8 mouse cellular contexts compared by ENCODE assay signal in genomic region chr6:85477366-85477917, GRCm38 (mm10). TPM values are rescaled to one million over a fixed set of nuclear protein-coding genes. Genes with fewer than 3 reads are reported as not detected.
DNase-seq lines count a peak whose midpoint lies in the region; ATAC-seq and TF ChIP-seq lines count a peak whose summit lies in the region.
"Had no signal": no experiment of that assay in that cellular context is flagged by ENCODE, and none has a peak within 500 bp of the region (broad histone marks: within the 10 kb centered on the region; RNA-seq: fewer than 3 reads in every experiment).

No protein-coding gene starts in this region.

- no peak overlapping the region for H3K27ac ChIP-seq in layer of hippocampus, adult 2 months
- no peak overlapping the region for H3K27ac ChIP-seq in forebrain, embryonic 13.5 days
- H3K27ac ChIP-seq in midbrain, embryonic 11.5 days (ENCODE audit: low read depth, low read length): no peak overlapping the region

- 0 out of 2 replicates have a peak, but pooled peaks have one; percentile 16 for ATAC-seq in forebrain, embryonic 13.5 days
- peak; percentile 27; the same call in 1 of the 2 replicates for ATAC-seq in midbrain, embryonic 11.5 days (ENCODE audit: low FRiP score)

- TF ChIP-seq CTCF in layer of hippocampus, adult 2 months (conservative IDR thresholded peaks at IDR 0.05): peak; percentile 79

- no peaks in the 10 kb centered on the region for H3K4me1 ChIP-seq in forebrain, embryonic 13.5 days
- H3K4me1 ChIP-seq in midbrain, embryonic 11.5 days (ENCODE audit: control insufficient read depth, insufficient read depth, low read length): no peaks in the 10 kb centered on the region

- H3K4me2 ChIP-seq in forebrain, embryonic 13.5 days: no peak overlapping the region
- H3K4me2 ChIP-seq in midbrain, embryonic 11.5 days: no peak overlapping the region

- no peaks in the 10 kb centered on the region for H3K9me3 ChIP-seq in forebrain, embryonic 13.5 days (replicated peaks)
- no peaks in the 10 kb centered on the region for H3K9me3 ChIP-seq in midbrain, embryonic 11.5 days (ENCODE audit: control insufficient read depth, low read length)

- WGBS in forebrain, embryonic 13.5 days: 42% methylated on average over 10 of the region's 10 CpGs
- WGBS in midbrain, embryonic 11.5 days: 42% methylated on average over 10 of the region's 10 CpGs

- H3K4me3 ChIP-seq in layer of hippocampus, adult 2 months: no peak overlapping the region
- H3K4me3 ChIP-seq in forebrain, embryonic 13.5 days: no peak overlapping the region
- no peak overlapping the region for H3K4me3 ChIP-seq in midbrain, embryonic 11.5 days (ENCODE audit: low read depth, low read length)

- peaks cover 19% of the 10 kb centered on the region; the same call in 1 of the 2 replicates for H3K27me3 ChIP-seq in forebrain, embryonic 13.5 days
- H3K27me3 ChIP-seq in midbrain, embryonic 11.5 days (ENCODE audit: control insufficient read depth, insufficient read depth, low read length): no peaks in the 10 kb centered on the region; the same call in 1 of the 2 replicates

- no peaks in the 10 kb centered on the region; the same call in 1 of the 2 replicates for H3K36me3 ChIP-seq in forebrain, embryonic 13.5 days (ENCODE audit: poor library complexity, severe bottlenecking)
- no peaks in the 10 kb centered on the region for H3K36me3 ChIP-seq in midbrain, embryonic 11.5 days (ENCODE audit: control insufficient read depth, insufficient read depth, low read length)

- no peak for DNase-seq in layer of hippocampus, adult 2 months (ENCODE audit: low spot score in 2 of 2)
- DNase-seq in layer of hippocampus, adult 9-10 months (ENCODE audit: low spot score): no peak
- peak; percentile 87 for DNase-seq in ZHBTc4 (ENCODE audit: low read depth, low spot score)
- DNase-seq in midbrain, embryonic 11.5 days (ENCODE audit: low spot score, missing footprints): peak; percentile 92
- no peak for DNase-seq in right cerebral cortex, adult 2 months (ENCODE audit: low spot score in 2 of 2)
- no peak for DNase-seq in ovary, postnatal 36 days (ENCODE audit: low spot score)

- H3K9ac ChIP-seq in forebrain, embryonic 13.5 days: no peak overlapping the region
- H3K9ac ChIP-seq in midbrain, embryonic 11.5 days (ENCODE audit: low read length): no peak overlapping the region

RNA-seq across cellular contexts. Expression of gene Fbxo41, which starts 25.4 kb away (rescaled TPM):
- total RNA-seq in layer of hippocampus, adult 2 months (2021): 10 to 100 TPM; 84.7 to 90.8 TPM
- polyA plus RNA-seq in forebrain, embryonic 13.5 days (2015; fragmentation: Nextera tagmentation; extraction: Ambion mirVana): 2.7 and 3.2 TPM in 2 replicates
- 0.79 and 1.1 TPM in 2 replicates for polyA plus RNA-seq in midbrain, embryonic 11.5 days (2014; fragmentation: Nextera tagmentation; extraction: Ambion mirVana)
- total RNA-seq: heart, postnatal 10 days had no signal

RNA-seq across cellular contexts. Expression of gene Pradc1, which starts 25.7 kb away (rescaled TPM):
- 10 to 100 TPM; 13.1 to 18.2 TPM for total RNA-seq in layer of hippocampus, adult 2 months (2021)
- polyA plus RNA-seq in forebrain, embryonic 13.5 days (2015; fragmentation: Nextera tagmentation; extraction: Ambion mirVana): 32.4 and 33.9 TPM in 2 replicates
- 24.6 and 29.4 TPM in 2 replicates for polyA plus RNA-seq in midbrain, embryonic 11.5 days (2014; fragmentation: Nextera tagmentation; extraction: Ambion mirVana)

RNA-seq across cellular contexts. Expression of gene Cct7, which starts 26.1 kb away (rescaled TPM):
- total RNA-seq in layer of hippocampus, adult 2 months (2021): 100 to 1,000 TPM; 212 to 216 TPM
- 668 and 694 TPM in 2 replicates for polyA plus RNA-seq in forebrain, embryonic 13.5 days (2015; fragmentation: Nextera tagmentation; extraction: Ambion mirVana)
- polyA plus RNA-seq in midbrain, embryonic 11.5 days (2014; fragmentation: Nextera tagmentation; extraction: Ambion mirVana): 666 and 672 TPM in 2 replicates

RNA-seq across cellular contexts. Expression of gene Egr4, which starts 35.9 kb away (rescaled TPM):
- total RNA-seq in layer of hippocampus, adult 2 months (2021): 10 to 100 TPM; 20.5 to 27.6 TPM
- not detected in 2 replicates for polyA plus RNA-seq in forebrain, embryonic 13.5 days (2015; fragmentation: Nextera tagmentation; extraction: Ambion mirVana)
- not detected in 2 replicates for polyA plus RNA-seq in midbrain, embryonic 11.5 days (2014; fragmentation: Nextera tagmentation; extraction: Ambion mirVana)
- total RNA-seq: heart, postnatal 10 days had no signal

RNA-seq across cellular contexts. Expression of gene Smyd5, which starts 45.7 kb away (rescaled TPM):
- 10 to 100 TPM; 45.4 to 46.0 TPM for total RNA-seq in layer of hippocampus, adult 2 months (2021)
- polyA plus RNA-seq in forebrain, embryonic 13.5 days (2015; fragmentation: Nextera tagmentation; extraction: Ambion mirVana): 40.0 and 51.9 TPM in 2 replicates
- 52.1 and 52.6 TPM in 2 replicates for polyA plus RNA-seq in midbrain, embryonic 11.5 days (2014; fragmentation: Nextera tagmentation; extraction: Ambion mirVana)

Comparison
In these comparisons a context has a peak if more than half of its experiments do, and no peak if none do; other contexts are left out.
1. DNase-seq: peak in ZHBTc4 (single experiment) and midbrain, embryonic 11.5 days (single experiment); none in layer of hippocampus, adult 2 months (0 of 2), layer of hippocampus, adult 9-10 months (single experiment), right cerebral cortex, adult 2 months (0 of 2) and ovary, postnatal 36 days (single experiment).